Mouse (Mus musculus) midbrain, embryonic 13.5 days (tissue): Measurements from ENCODE around the gene Gpc5. TPM values are rescaled to one million over a fixed set of nuclear protein-coding genes. Genes with fewer than 3 reads are reported as not detected.

Experiments
- ATAC-seq: fragments of 200-750 bp; cut with Nextera tagmentation; 2 replicates; pipeline ENCODE4 v1.8.0; 2017; ENCODE audit warnings: mild to moderate bottlenecking, moderate TSS enrichment, moderate library complexity
- H3K27ac ChIP-seq: fragments of 300-500 bp; sonication (generic); 2 replicates; pipeline ENCODE4 v1.5.1; 2015; ENCODE audit warnings: inconsistent platforms, mild to moderate bottlenecking, moderate library complexity
- H3K27me3 ChIP-seq: fragments of 300-500 bp; sonication (generic); 2 replicates; pipeline ENCODE4 v1.6.1; 2015; ENCODE audit warnings: mild to moderate bottlenecking, inconsistent platforms
- H3K36me3 ChIP-seq: fragments of 300-500 bp; sonication (generic); 2 replicates; pipeline ENCODE4 v1.6.1; 2015; ENCODE audit warnings: mild to moderate bottlenecking, inconsistent platforms
- H3K4me1 ChIP-seq: fragments of 300-500 bp; sonication (generic); replicated peaks from 2 replicates; pipeline ENCODE4 v1.6.1; 2015; ENCODE audit warnings: inconsistent platforms
- H3K4me2 ChIP-seq: fragments of 300-500 bp; sonication (generic); replicated peaks from 2 replicates; pipeline ENCODE4 v1.6.1; 2015; ENCODE audit warnings: moderate library complexity, mild to moderate bottlenecking, inconsistent platforms
- H3K4me3 ChIP-seq: fragments of 300-500 bp; sonication (generic); replicated peaks from 2 replicates; pipeline ENCODE4 v1.5.1; 2015; ENCODE audit warnings: mild to moderate bottlenecking, inconsistent platforms
- H3K9ac ChIP-seq: fragments of 300-500 bp; sonication (generic); replicated peaks from 2 replicates; pipeline ENCODE4 v1.6.1; 2015; ENCODE audit warnings: mild to moderate bottlenecking, inconsistent platforms
- H3K9me3 ChIP-seq: fragments of 300-500 bp; sonication (generic); 2 replicates; pipeline ENCODE4 v1.6.1; 2016; ENCODE audit warnings: mild to moderate bottlenecking, inconsistent platforms
- WGBS: fragments of 180-500 bp; shearing (Covaris S2); methylation state at CpG from one replicate; pipeline ENCODE4 v1.1.7; 2015; 5-methylcytosine and 5-hydroxymethylcytosine counted together
- polyA plus RNA-seq: library from polyadenylated mRNA; unstranded; fragments of >200 nt; fragmentation: Nextera tagmentation; extraction: Ambion mirVana; gene quantifications from 2 replicates; pipeline ENCODE4 v1.2.1, GENCODE M21; 2015

Gpc5 gene
- polyA plus RNA-seq, 1 experiment from 2014 or later, result 2.1 TPM

DNA sequence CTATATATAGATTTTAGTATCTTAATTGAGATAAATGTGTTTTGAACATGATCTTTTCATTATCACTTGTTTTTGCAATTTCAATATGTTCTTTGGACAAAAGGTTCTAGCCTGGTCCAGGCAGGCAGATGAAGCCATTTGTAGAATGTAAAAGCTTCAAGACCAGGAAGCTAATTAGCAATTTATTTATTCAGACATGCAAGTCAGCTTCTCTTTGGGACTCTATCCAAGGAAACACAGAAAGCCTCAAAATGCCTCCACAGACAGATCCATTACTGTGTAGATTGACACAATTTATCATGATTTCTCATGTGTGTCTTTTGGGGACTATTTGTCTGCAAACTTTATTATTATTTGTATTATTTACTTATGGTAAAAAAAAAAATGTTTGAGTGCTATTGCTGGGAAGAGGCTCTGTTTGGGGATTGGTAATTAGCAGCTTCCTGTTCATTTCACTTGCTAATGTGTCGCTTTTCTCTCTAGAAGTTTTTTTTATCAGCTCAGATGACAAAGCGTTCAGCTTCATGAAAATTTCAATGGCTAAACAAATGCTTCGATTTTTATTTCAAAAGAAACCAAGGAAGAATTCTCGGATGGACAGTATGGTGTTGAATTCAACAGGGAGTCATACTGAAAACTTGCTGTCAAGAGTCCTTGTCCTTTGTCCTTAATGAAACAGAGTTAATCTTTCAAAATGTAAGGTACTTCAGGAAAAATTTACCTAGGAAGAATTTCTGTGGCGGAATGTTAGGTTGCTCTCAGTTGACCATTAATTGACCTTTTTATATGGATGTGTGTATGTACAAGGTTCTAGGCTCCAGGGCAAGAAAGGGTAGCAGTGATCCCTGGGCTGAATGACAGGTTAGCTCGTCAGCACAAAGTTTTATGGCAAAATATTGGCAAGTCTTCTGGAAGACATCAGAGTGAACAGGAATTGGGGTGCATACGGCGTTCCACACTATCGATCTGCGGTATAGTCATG lies 353.1 kb downstream of the Gpc5 start:
- Histone ChIP-seq H3K4me2 (no peak overlapping the region), H3K9me3 (no peaks in the 10 kb centered on the region), H3K9ac (no peak overlapping the region), H3K27me3 (no peaks in the 10 kb centered on the region), H3K4me1 (no peaks in the 10 kb centered on the region), H3K4me3 (no peak overlapping the region), H3K36me3 (no peaks in the 10 kb centered on the region), H3K27ac (no peak overlapping the region)
- whole genome bisulfite sequencing, result 75% methylated on average over 10 of the region's 10 CpGs
- ATAC-seq, result no peak

DNA sequence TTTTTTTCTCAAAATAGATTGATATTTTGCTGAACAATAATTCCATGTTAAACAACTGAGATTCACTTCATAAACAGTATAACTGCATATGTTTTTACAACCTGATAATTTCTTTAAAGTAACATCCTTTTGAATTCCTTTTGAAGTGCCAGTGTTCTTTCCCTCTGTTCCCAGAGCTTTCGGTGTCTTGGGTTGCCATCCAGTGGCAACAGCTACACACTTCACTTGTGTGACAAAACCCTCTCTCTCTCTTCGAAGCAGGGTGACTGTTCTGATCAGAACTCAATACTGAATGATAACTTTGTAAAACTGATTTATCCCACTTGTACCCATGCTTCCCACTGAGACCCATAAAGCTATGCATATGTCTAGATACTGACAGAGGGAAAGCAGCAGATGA lies 358.9 kb downstream of the Gpc5 start:
- H3K4me3 ChIP-seq, result no peak overlapping the region
- H3K4me2 ChIP-seq, result no peak overlapping the region
- no peaks in the 10 kb centered on the region for H3K36me3 ChIP-seq
- no peaks in the 10 kb centered on the region for H3K4me1 ChIP-seq
- H3K27ac ChIP-seq, result no peak overlapping the region
- 57% methylated on average over 2 of the region's 2 CpGs for WGBS
- 0 out of 2 replicates have a peak, but pooled peaks have one; percentile 40 for ATAC-seq
- no peaks in the 10 kb centered on the region for H3K27me3 ChIP-seq
- no peak overlapping the region for H3K9ac ChIP-seq
- H3K9me3 ChIP-seq, result no peaks in the 10 kb centered on the region

DNA sequence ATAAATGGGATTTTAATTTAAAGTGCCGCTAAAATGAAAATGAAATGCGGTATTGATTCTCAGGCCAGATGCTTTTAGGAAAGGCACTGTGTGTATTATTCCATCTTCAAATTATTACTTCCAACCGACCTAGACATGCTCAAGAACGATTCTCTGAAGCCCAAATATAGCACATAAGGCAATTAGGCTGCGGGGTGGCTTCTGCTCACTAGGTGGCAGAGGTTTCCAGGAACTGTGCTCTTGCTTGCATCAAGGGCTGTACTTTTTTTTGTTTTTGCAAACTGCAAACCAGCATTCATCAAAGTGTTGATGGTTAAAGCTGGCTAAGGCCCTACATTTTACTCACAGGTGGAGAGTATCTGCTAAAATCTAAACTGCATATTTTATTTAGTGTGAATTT lies 375.9 kb downstream of the Gpc5 start:
- no peaks in the 10 kb centered on the region for H3K36me3 ChIP-seq
- no peaks in the 10 kb centered on the region for H3K9me3 ChIP-seq
- WGBS, result 67% methylated on average over 5 of the region's 5 CpGs
- H3K4me2 ChIP-seq, result no peak overlapping the region
- H3K27me3 ChIP-seq, result no peaks in the 10 kb centered on the region
- no peaks in the 10 kb centered on the region for H3K4me1 ChIP-seq
- H3K4me3 ChIP-seq, result no peak overlapping the region
- H3K9ac ChIP-seq, result no peak overlapping the region
- H3K27ac ChIP-seq, result no peak overlapping the region
- no peak for ATAC-seq

DNA sequence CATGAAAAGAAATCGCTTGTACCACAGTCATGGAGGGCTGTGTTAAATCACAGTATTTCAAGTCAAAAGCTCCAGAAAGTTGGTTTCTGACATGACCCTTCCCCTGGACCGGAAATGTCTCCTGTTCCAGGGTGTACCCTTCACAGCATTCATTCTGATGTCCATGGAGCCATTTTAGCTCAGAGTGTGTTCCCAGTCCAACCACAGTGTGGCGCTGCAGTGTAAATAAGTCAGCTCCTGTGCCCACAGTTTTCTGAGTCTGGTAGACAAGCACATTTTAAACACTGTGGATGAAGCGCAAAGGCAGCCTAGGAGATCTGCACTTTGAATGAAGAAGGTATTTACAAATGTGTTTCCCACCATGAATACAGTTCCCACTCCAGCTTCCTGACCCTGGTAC lies 383.2 kb downstream of the Gpc5 start:
- H3K4me1 ChIP-seq, result no peaks in the 10 kb centered on the region
- peak; percentile 24; the same call in 1 of the 2 replicates for ATAC-seq
- H3K9me3 ChIP-seq, result no peaks in the 10 kb centered on the region
- no peaks in the 10 kb centered on the region for H3K27me3 ChIP-seq
- no peaks in the 10 kb centered on the region for H3K36me3 ChIP-seq
- no peak overlapping the region for H3K27ac ChIP-seq
- H3K4me3 ChIP-seq, result no peak overlapping the region
- H3K4me2 ChIP-seq, result no peak overlapping the region
- 48% methylated on average over 4 of the region's 4 CpGs for WGBS
- no peak overlapping the region for H3K9ac ChIP-seq

DNA sequence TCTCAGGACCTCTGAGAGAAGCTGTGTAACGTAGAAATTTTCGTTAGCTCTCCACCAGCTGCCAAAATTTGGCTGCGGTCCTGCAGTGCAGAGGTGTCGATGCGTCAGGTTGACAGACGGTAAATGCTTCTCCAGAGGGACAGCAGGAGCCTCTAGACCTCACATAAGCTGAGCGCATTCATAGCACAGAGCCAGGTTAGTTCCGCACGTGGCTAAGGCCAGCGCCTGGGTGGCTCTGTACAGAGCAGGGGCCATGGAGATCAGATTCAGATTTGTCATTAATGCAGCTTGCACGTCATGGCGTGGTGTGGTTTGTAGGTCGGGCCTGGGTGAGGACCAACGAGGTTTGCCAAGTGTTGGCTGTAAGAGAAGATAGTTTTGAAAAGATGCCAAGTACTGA lies 385.3 kb downstream of the Gpc5 start:
- ATAC-seq, result no peak
- no peaks in the 10 kb centered on the region for H3K27me3 ChIP-seq

DNA sequence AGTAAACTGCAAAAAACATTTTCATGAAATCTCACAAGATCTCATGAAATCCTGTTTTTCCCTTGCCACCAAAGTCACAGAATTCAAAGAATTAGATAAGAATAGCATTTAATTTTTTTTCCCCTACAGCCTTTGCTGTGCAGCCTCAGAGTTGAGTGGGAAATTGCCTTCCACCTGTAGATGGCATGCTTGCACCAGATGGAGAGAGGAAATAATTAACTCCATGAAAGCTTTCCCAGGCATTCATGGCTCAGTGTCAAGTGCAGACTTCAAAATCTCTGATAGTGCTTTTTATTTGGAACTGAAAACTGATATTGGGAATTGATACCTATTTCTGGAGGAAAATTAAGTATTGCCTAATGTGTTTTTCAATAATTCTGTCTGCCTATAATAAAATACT lies 393.1 kb downstream of the Gpc5 start:
- Histone ChIP-seq H3K9me3 (no peaks in the 10 kb centered on the region), H3K4me1 (no peaks in the 10 kb centered on the region), H3K4me3 (no peak overlapping the region), H3K27me3 (no peaks in the 10 kb centered on the region), H3K4me2 (no peak overlapping the region), H3K27ac (no peak overlapping the region), H3K9ac (no peak overlapping the region), H3K36me3 (no peaks in the 10 kb centered on the region)
- ATAC-seq, result 0 out of 2 replicates have a peak, but pooled peaks have one; percentile 58

More for the DNA sequence above, 385.3 kb downstream of the Gpc5 start:
- no peak overlapping the region for H3K27ac ChIP-seq
- 70% methylated on average over 14 of the region's 14 CpGs for WGBS
- H3K4me2 ChIP-seq, result no peak overlapping the region
- H3K36me3 ChIP-seq, result no peaks in the 10 kb centered on the region
- H3K9ac ChIP-seq, result no peak overlapping the region
- H3K9me3 ChIP-seq, result no peaks in the 10 kb centered on the region
- no peak overlapping the region for H3K4me3 ChIP-seq
- no peaks in the 10 kb centered on the region for H3K4me1 ChIP-seq

DNA sequence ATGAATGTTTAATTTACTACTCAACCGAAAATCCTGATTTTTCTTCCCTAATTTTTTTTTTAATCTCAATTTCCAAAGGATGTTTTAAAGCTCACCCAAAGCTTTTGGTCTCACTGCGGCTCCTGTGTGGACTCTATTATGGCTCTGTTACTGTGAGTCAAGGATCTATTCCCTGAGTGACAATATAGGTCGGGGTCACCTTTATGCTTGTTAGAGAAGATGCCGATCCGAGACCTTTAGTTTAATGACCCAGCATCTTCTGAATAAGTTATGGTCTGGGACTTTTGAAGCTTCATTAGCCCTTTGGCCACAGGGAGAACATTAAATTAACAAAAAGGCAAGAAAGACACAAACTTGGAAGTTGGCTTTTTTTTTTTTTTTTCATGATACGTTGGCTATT lies 408.8 kb downstream of the Gpc5 start:
- Histone ChIP-seq H3K4me2 (no peak overlapping the region), H3K9ac (no peak overlapping the region), H3K4me1 (no peaks in the 10 kb centered on the region), H3K27ac (no peak overlapping the region), H3K36me3 (no peaks in the 10 kb centered on the region), H3K4me3 (no peak overlapping the region), H3K27me3 (no peaks in the 10 kb centered on the region), H3K9me3 (no peaks in the 10 kb centered on the region)
- WGBS, result 38% methylated on average over 6 of the region's 6 CpGs
- no peak for ATAC-seq

DNA sequence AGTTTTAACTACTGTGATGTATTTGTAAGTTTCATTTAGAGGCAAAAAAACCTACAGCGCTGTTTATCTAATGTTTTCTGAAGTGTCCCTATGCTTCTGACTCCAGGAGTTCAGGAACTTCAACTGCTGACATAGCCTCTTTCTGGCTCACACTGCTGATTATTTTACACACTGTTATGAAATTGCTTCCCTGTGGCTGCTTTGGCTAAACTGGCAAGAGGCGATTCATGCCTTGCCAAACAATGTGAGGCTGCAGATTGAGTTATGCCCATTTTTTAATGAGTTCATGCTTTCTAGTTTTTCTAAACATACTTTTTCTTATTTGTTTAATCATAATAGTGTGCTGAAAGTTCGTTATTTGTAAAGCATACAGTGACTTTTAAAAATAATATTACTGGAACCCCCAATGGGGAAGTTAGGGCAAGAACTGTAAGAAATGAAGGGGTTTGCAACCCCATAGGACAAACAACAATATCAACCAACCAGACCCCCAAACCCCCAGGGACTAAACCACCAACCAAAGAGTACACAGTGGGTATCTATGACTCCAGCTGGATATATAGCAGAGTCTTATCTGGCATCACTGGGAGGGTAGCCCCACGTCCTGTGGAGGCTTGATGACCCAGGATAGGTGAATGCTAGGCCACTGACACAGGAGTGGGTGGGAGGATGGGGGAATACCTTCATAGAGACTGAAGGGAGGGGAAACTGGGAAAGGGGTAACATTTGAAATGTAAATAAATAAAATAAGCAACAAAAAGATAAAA lies 454.7 kb downstream of the Gpc5 start:
- Histone ChIP-seq H3K36me3 (no peaks in the 10 kb centered on the region), H3K27me3 (no peaks in the 10 kb centered on the region)
- WGBS, result 81% methylated on average over 4 of the region's 4 CpGs

DNA sequence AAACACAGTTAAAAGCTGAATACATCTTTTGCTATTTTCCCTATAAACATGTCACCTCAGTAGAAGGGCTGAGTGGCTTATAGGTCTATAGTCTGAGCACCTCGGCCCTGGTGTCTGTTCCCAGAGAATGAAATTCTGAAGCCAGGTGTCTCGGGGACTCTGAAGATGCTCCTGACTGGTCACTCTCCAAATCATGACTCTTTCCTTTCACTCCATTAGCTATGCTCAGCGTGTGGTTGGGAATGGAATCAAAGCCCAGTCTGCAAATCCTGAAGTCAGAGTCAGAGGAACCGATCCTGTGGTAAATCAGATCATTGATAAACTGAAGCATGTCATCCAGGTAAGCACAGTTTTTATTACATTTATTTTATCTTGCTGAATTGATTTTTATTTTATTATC lies 460.0 kb downstream of the Gpc5 start:
- H3K27ac ChIP-seq, result no peak overlapping the region
- H3K9ac ChIP-seq, result no peak overlapping the region
- no peaks in the 10 kb centered on the region for H3K9me3 ChIP-seq
- no peaks in the 10 kb centered on the region for H3K4me1 ChIP-seq
- 56% methylated on average over 4 of the region's 4 CpGs for WGBS
- no peaks in the 10 kb centered on the region for H3K36me3 ChIP-seq
- H3K4me3 ChIP-seq, result no peak overlapping the region
- no peak overlapping the region for H3K4me2 ChIP-seq
- no peak for ATAC-seq
- no peaks in the 10 kb centered on the region for H3K27me3 ChIP-seq

More for the DNA sequence above, 454.7 kb downstream of the Gpc5 start:
- Histone ChIP-seq H3K4me3 (no peak overlapping the region), H3K4me2 (no peak overlapping the region), H3K27ac (no peak overlapping the region), H3K4me1 (no peaks in the 10 kb centered on the region), H3K9ac (no peak overlapping the region), H3K9me3 (no peaks in the 10 kb centered on the region)
- ATAC-seq, result no peak

DNA sequence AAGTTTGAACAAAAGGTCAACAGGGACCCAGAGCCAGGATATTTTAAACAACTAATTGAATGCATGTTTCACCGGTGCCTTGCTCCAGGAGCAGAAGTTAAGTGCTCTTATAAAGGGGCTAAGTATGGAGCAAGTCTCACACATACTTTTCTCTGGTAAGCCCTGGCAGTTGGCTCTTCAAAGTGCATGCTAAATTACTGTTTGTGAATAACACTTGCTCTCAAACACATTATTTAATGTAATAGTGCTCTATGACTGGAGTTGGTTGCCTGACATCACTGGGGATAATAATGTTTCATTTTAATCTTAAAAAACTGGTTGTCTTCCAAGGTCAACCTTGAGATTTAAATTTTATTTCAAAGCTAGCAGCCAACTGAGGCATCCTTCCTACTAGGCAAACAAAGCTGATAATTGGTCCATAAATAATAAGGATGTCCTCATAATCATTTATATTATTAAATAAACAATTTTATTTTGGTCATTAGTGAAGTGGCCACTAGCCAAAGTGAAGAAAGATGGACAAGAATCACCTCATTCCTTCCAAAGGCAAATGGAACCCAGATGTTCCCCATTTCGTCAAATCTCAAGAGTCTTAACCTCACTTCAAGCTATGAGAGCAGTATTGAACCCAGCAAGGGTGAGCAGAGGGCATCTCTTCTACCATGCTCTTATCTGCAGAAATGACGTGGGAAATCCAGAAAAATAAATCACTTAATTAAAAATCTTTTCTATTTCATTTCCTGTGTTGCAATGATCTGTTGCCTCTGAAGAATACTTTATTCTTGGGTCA lies 488.6 kb downstream of the Gpc5 start:
- H3K4me2 ChIP-seq, result no peak overlapping the region
- no peak overlapping the region for H3K27ac ChIP-seq
- no peaks in the 10 kb centered on the region for H3K4me1 ChIP-seq
- no peaks in the 10 kb centered on the region for H3K9me3 ChIP-seq
- no peak overlapping the region for H3K4me3 ChIP-seq
- no peak overlapping the region for H3K9ac ChIP-seq
- no peak for ATAC-seq
- WGBS, result 85% methylated on average over 3 of the region's 3 CpGs
- no peaks in the 10 kb centered on the region for H3K27me3 ChIP-seq
- no peaks in the 10 kb centered on the region for H3K36me3 ChIP-seq

DNA sequence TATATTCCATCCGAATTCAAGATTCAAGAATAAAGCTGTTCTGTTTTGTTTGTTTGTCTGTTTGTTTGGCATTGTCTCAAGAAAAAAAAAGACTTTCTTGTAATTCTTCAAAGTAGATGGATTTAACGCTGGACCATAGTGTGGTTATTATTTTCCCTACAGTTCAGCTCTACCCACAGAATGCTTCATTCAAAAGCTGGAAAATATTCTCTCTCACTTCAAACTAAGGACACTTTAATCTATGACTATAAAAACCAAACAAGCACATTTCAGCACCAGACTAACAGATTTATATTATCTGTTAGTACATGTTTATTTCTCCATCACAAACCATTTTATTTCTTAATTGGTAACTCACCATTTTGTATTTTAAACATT lies 489.2 kb downstream of the Gpc5 start:
- Histone ChIP-seq H3K27ac (no peak overlapping the region), H3K27me3 (no peaks in the 10 kb centered on the region), H3K9ac (no peak overlapping the region), H3K4me2 (no peak overlapping the region), H3K4me3 (no peak overlapping the region), H3K36me3 (no peaks in the 10 kb centered on the region), H3K4me1 (no peaks in the 10 kb centered on the region), H3K9me3 (no peaks in the 10 kb centered on the region)
- WGBS, result 90% methylated on average over 2 of the region's 2 CpGs
- no peak for ATAC-seq
